Mouse (Mus musculus): ENCODE measurements around the gene Fgf3. TPM values are rescaled to one million over a fixed set of nuclear protein-coding genes. Genes with fewer than 3 reads are reported as not detected.

Fgf3 gene
- not detected for polyA plus RNA-seq (2014; fragmentation: Illumina TruSeq; extraction: RNeasy Lipid Tissue Mini Kit (QIAGEN cat#74804); ENCODE audit: low replicate concordance)

DNA sequence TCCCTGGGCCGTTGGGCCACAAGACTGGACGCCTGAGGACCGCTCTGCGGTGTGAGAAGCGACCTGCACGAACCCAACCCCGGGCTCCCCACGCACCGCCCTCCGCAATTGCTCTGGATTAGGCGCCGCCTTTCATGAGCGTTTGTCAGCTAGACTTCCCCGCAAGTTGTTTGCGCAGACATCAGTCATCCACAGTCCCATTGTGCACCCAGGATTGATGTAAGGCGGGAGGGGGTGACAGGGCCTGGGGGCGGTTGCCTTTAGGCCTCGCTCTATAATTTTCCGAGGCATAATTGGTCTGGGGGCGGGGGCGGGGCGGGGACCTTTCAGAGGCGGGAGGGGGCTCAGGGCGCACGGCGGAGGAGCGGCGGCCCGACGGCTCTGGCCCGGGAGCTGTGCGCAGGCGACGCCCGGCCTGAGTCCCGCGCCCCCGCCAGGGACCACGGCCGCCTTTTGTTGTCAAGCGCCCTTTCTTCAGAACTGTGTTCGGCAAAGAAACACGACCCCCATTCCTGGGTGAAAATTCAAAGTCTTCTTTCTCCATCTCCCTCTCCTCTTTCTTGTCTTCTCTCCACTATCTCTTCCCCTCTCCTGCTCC lies at the start of gene Fgf3:
TSS of gene Fgf3 (plus strand) at position 193 of the 598 bp plus-strand sequence.

GRCm38 (mm10) chr7:144847067-144847466 lies 9.2 kb downstream of the Fgf3 start, which contains the start of gene Fgf4:
Gene Fgf4, plus strand, starts transcription at chr7:144847367.

Other genes starting within 250 kb of the Fgf3 start
- 2.9 TPM for gene Ano1, start 86.1 kb upstream of the Fgf3 start, polyA plus RNA-seq (2014; fragmentation: Illumina TruSeq; extraction: RNeasy Lipid Tissue Mini Kit (QIAGEN cat#74804); ENCODE audit: low replicate concordance)
- gene Fgf4, start 9.3 kb downstream of the Fgf3 start, polyA plus RNA-seq (2014; fragmentation: Illumina TruSeq; extraction: RNeasy Lipid Tissue Mini Kit (QIAGEN cat#74804); ENCODE audit: low replicate concordance), result 0.26 TPM
- gene Fgf15, start 58.4 kb downstream of the Fgf3 start, polyA plus RNA-seq (2014; fragmentation: Illumina TruSeq; extraction: RNeasy Lipid Tissue Mini Kit (QIAGEN cat#74804); ENCODE audit: low replicate concordance), result not detected
- gene LTO1, start 77.0 kb downstream of the Fgf3 start, polyA plus RNA-seq (2014; fragmentation: Illumina TruSeq; extraction: RNeasy Lipid Tissue Mini Kit (QIAGEN cat#74804); ENCODE audit: low replicate concordance), result 3.6 TPM
- 16.6 TPM for gene Ccnd1, start 101.8 kb downstream of the Fgf3 start, polyA plus RNA-seq (2014; fragmentation: Illumina TruSeq; extraction: RNeasy Lipid Tissue Mini Kit (QIAGEN cat#74804); ENCODE audit: low replicate concordance)